In genomic region chr3:129708157-129708556, GRCm38 (mm10) we compare ENCODE assay signal across 10 mouse cellular contexts. TPM values are rescaled to one million over a fixed set of nuclear protein-coding genes. Genes with fewer than 3 reads are reported as not detected.
DNase-seq lines count a peak whose midpoint lies in the region; ATAC-seq lines count a peak whose summit lies in the region.
"Had no signal": no experiment of that assay in that cellular context is flagged by ENCODE, and none has a peak within 500 bp of the region (broad histone marks: within the 10 kb centered on the region; RNA-seq: fewer than 3 reads in every experiment).

No protein-coding gene starts in this region.

- no peak overlapping the region for H3K4me2 ChIP-seq in heart, embryonic 12.5 days
- H3K4me2 ChIP-seq in forebrain, embryonic 14.5 days (ENCODE audit: low read length): no peak overlapping the region
- no peak overlapping the region for H3K4me2 ChIP-seq in midbrain, embryonic 16.5 days (ENCODE audit: low read length)
- H3K4me2 ChIP-seq: embryonic facial prominence, embryonic 13.5 days; liver, embryonic 13.5 days had no signal

- ATAC-seq in heart, embryonic 12.5 days (ENCODE audit: insufficient number of reproducible peaks, low FRiP score): no peak
- 0 out of 2 replicates have a peak, but pooled peaks have one; percentile 23 for ATAC-seq in forebrain, embryonic 14.5 days
- ATAC-seq in midbrain, embryonic 16.5 days: 0 out of 2 replicates have a peak, but pooled peaks have one; percentile 36

- peak; percentile 76 for DNase-seq in heart, embryonic 10.5 days (ENCODE audit: low spot score)
- peak; percentile 40 to 45 for DNase-seq in B cell, adult 2 months
- DNase-seq in ZHBTc4 (ENCODE audit: low read depth, low spot score): peak; percentile 79
- DNase-seq in forebrain, embryonic 14.5 days (ENCODE audit: low spot score): peak; percentile 59
- peak; percentile 21 for DNase-seq in layer of hippocampus, adult 9-11 months
- no peak for DNase-seq in spleen, postnatal 36 days (ENCODE audit: low spot score in 2 of 2)
- DNase-seq: liver, embryonic 13.5 days had no signal

- no peaks in the 10 kb centered on the region; the same call in 1 of the 2 replicates for H3K36me3 ChIP-seq in heart, embryonic 10.5 days
- H3K36me3 ChIP-seq in heart, embryonic 12.5 days: no peaks in the 10 kb centered on the region
- H3K36me3 ChIP-seq in forebrain, embryonic 14.5 days (ENCODE audit: control insufficient read depth, insufficient read depth, low read length): 0 out of 2 replicates have a peak, but pooled peaks cover 4% of the 10 kb centered on the region
- no peaks in the 10 kb centered on the region; the same call in none of the 2 replicates for H3K36me3 ChIP-seq in midbrain, embryonic 16.5 days (ENCODE audit: control insufficient read depth, insufficient read depth, low read length)
- H3K36me3 ChIP-seq: liver, embryonic 13.5 days had no signal

- no peaks in the 10 kb centered on the region for H3K9me3 ChIP-seq in heart, embryonic 10.5 days
- H3K9me3 ChIP-seq in heart, embryonic 12.5 days (replicated peaks): no peaks in the 10 kb centered on the region
- no peaks in the 10 kb centered on the region for H3K9me3 ChIP-seq in forebrain, embryonic 14.5 days (replicated peaks; ENCODE audit: control insufficient read depth, low read length)
- H3K9me3 ChIP-seq in midbrain, embryonic 16.5 days (replicated peaks; ENCODE audit: control insufficient read depth, low read length, poor library complexity, severe bottlenecking): no peaks in the 10 kb centered on the region
- H3K9me3 ChIP-seq: embryonic facial prominence, embryonic 13.5 days; liver, embryonic 13.5 days had no signal

- no peaks in the 10 kb centered on the region for H3K27me3 ChIP-seq in heart, embryonic 10.5 days (ENCODE audit: insufficient read depth, poor library complexity, severe bottlenecking)
- no peaks in the 10 kb centered on the region; the same call in 1 of the 2 replicates for H3K27me3 ChIP-seq in heart, embryonic 12.5 days (replicated peaks)
- no peaks in the 10 kb centered on the region for H3K27me3 ChIP-seq in forebrain, embryonic 14.5 days (replicated peaks; ENCODE audit: control insufficient read depth, insufficient read depth, low read length)
- H3K27me3 ChIP-seq in midbrain, embryonic 16.5 days (ENCODE audit: control insufficient read depth, insufficient read depth, low read depth, low read length): no peaks in the 10 kb centered on the region
- H3K27me3 ChIP-seq: embryonic facial prominence, embryonic 13.5 days; liver, embryonic 13.5 days had no signal

- H3K4me3 ChIP-seq in heart, embryonic 10.5 days: no peak overlapping the region
- H3K4me3 ChIP-seq in heart, embryonic 12.5 days: no peak overlapping the region
- no peak overlapping the region for H3K4me3 ChIP-seq in forebrain, embryonic 14.5 days (ENCODE audit: low read depth, low read length)
- no peak overlapping the region for H3K4me3 ChIP-seq in midbrain, embryonic 16.5 days (ENCODE audit: low read depth, low read length)
- H3K4me3 ChIP-seq: embryonic facial prominence, embryonic 13.5 days; liver, embryonic 13.5 days had no signal

- H3K27ac ChIP-seq in heart, embryonic 10.5 days: no peak overlapping the region
- H3K27ac ChIP-seq in heart, embryonic 12.5 days (ENCODE audit: poor library complexity, severe bottlenecking): no peak overlapping the region
- H3K27ac ChIP-seq in forebrain, embryonic 14.5 days (ENCODE audit: low read depth, low read length): no peak overlapping the region
- no peak overlapping the region for H3K27ac ChIP-seq in midbrain, embryonic 16.5 days (ENCODE audit: low read length)
- H3K27ac ChIP-seq: embryonic facial prominence, embryonic 13.5 days; liver, embryonic 13.5 days had no signal

- H3K9ac ChIP-seq in heart, embryonic 12.5 days: no peak overlapping the region
- H3K9ac ChIP-seq in forebrain, embryonic 14.5 days (ENCODE audit: low read length): no peak overlapping the region
- H3K9ac ChIP-seq in midbrain, embryonic 16.5 days (ENCODE audit: low read depth, low read length): no peak overlapping the region
- H3K9ac ChIP-seq: embryonic facial prominence, embryonic 13.5 days; liver, embryonic 13.5 days had no signal

- H3K4me1 ChIP-seq in heart, embryonic 10.5 days: no peaks in the 10 kb centered on the region
- no peaks in the 10 kb centered on the region for H3K4me1 ChIP-seq in heart, embryonic 12.5 days (replicated peaks)
- H3K4me1 ChIP-seq in forebrain, embryonic 14.5 days (ENCODE audit: control insufficient read depth, insufficient read depth, low read length): no peaks in the 10 kb centered on the region
- H3K4me1 ChIP-seq in midbrain, embryonic 16.5 days (ENCODE audit: control insufficient read depth, insufficient read depth, low read length): no peaks in the 10 kb centered on the region
- H3K4me1 ChIP-seq: embryonic facial prominence, embryonic 13.5 days; liver, embryonic 13.5 days had no signal

- 15% methylated on average over 5 of the region's 5 CpGs for WGBS in heart, embryonic 10.5 days
- WGBS in heart, embryonic 12.5 days: 22% methylated on average over 5 of the region's 5 CpGs
- 28% methylated on average over 5 of the region's 5 CpGs for WGBS in forebrain, embryonic 14.5 days
- 16% methylated on average over 5 of the region's 5 CpGs for WGBS in midbrain, embryonic 16.5 days

RNA-seq across cellular contexts. Expression of gene Egf, which starts 47.0 kb away (rescaled TPM):
- polyA plus RNA-seq in heart, embryonic 10.5 days (2016; fragmentation: Nextera tagmentation; extraction: Ambion mirVana): 1.1 and 1.3 TPM in 2 replicates
- polyA plus RNA-seq in heart, embryonic 12.5 days (2016; fragmentation: Nextera tagmentation; extraction: Ambion mirVana): 1.7 and 2.1 TPM in 2 replicates
- 0.89 and 1.5 TPM in 2 replicates for polyA plus RNA-seq in forebrain, embryonic 14.5 days (2014; fragmentation: Nextera tagmentation; extraction: Ambion mirVana)
- 1.8 and 2.2 TPM in 2 replicates for polyA plus RNA-seq in midbrain, embryonic 16.5 days (2015; fragmentation: Nextera tagmentation; extraction: Ambion mirVana)

Comparison
In these comparisons a context has a peak if more than half of its experiments do, and no peak if none do; other contexts are left out.
1. DNase-seq: peak in heart, embryonic 10.5 days (single experiment), B cell, adult 2 months (2 of 2), ZHBTc4 (single experiment), forebrain, embryonic 14.5 days (single experiment) and layer of hippocampus, adult 9-11 months (single experiment); none in spleen, postnatal 36 days (0 of 2).